Mouse (Mus musculus) ES-Bruce4 (cell line): ENCODE results near the gene Cpt2. TPM values are rescaled to one million over a fixed set of nuclear protein-coding genes. Genes with fewer than 3 reads are reported as not detected.

Experiments
- H3K27ac ChIP-seq: 2 replicates; pipeline ENCODE4 v1.5.1; 2012; ENCODE audit warnings: low read length, inconsistent platforms; ENCODE audit not compliant: insufficient read depth
- H3K27me3 ChIP-seq: 2 replicates; pipeline ENCODE4 v1.6.1; 2012; ENCODE audit warnings: mild to moderate bottlenecking, low read length, inconsistent platforms; ENCODE audit not compliant: control insufficient read depth, poor library complexity, insufficient read depth, severe bottlenecking
- H3K36me3 ChIP-seq: 2 replicates; pipeline ENCODE4 v1.6.1; 2012; ENCODE audit warnings: inconsistent platforms, mild to moderate bottlenecking, low read length, moderate library complexity; ENCODE audit not compliant: control insufficient read depth, poor library complexity, insufficient read depth, severe bottlenecking
- H3K4me1 ChIP-seq: one replicate; pipeline ENCODE4 v1.8.1; 2011; ENCODE audit warnings: low read length; ENCODE audit not compliant: control insufficient read depth, insufficient read depth
- H3K4me3 ChIP-seq: 2 replicates; pipeline ENCODE4 v1.5.1; 2011; ENCODE audit warnings: low read depth, mild to moderate bottlenecking, low read length
- H3K9ac ChIP-seq: 2 replicates; pipeline ENCODE4 v1.6.1; 2012; ENCODE audit warnings: low read depth, mild to moderate bottlenecking, inconsistent platforms; ENCODE audit not compliant: poor library complexity, severe bottlenecking
- H3K9me3 ChIP-seq: replicated peaks from 2 replicates; pipeline ENCODE4 v1.6.1; 2012; ENCODE audit warnings: mild to moderate bottlenecking, low read length, inconsistent platforms; ENCODE audit not compliant: control insufficient read depth, poor library complexity, insufficient read depth, severe bottlenecking
- CTCF ChIP-seq: IDR thresholded peaks from one replicate; pipeline ENCODE4 v1.8.1; 2011; ENCODE audit warnings: low read depth, low read length
- EP300 ChIP-seq: IDR thresholded peaks from 2 replicates; pipeline ENCODE4 v1.6.1; 2011; ENCODE audit warnings: low read depth, low read length; ENCODE audit not compliant: insufficient read depth
- POLR2A ChIP-seq: IDR thresholded peaks from one replicate; pipeline ENCODE4 v1.8.1; 2011; ENCODE audit warnings: low read length; ENCODE audit not compliant: insufficient read depth
- polyA plus RNA-seq: library from polyadenylated mRNA; stranded (reverse); fragments of >200 nt; gene quantifications from 2 replicates; pipeline ENCODE4 v1.2.4, GENCODE M21; 2011; ENCODE audit warnings: low read depth; ENCODE audit not compliant: missing spikeins, insufficient read depth, insufficient read length

The Cpt2 gene
- polyA plus RNA-seq, 1 experiment, result 41.5 TPM

DNA sequence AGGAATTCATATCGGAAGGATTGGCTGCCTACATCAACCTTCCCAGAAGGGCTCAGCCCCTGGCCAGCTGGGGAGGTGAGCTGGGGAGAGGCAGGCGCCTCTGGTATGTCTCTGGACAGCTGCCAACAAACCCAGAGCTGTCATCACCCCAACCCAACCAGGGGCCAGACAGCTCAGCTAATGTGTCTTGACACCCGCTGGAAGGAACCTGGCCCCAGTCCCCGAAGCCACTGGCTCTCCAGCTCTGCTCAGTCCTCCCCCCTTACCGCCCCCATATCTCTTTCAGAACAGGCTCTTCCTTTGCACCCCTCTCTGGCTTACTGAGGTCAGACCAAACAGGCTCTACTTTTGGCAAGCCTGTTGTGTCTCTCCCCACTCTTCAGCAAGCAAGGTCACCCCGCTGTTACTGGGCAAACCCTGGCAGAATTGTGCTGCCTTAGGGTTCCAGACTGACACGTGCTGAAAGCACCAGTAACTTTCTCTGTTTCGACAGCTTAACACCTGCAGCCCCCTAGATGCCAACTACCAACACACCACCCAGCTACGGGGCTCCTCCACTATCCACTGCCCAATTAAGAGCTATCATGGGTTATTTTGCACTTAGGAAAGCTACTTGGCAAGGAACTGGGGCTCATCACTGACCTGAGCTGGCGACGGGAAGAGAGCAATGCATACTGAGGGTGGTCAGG, 38.8 kb upstream of the Cpt2 start:
- H3K27me3 ChIP-seq, result no peaks in the 10 kb centered on the region
- no peak overlapping the region for H3K27ac ChIP-seq
- no peak overlapping the region for H3K4me3 ChIP-seq
- H3K4me1 ChIP-seq, result peaks cover 2% of the 10 kb centered on the region
- H3K9ac ChIP-seq, result no peak overlapping the region
- TF ChIP-seq POLR2A, result no peak
- no peak for TF ChIP-seq CTCF
- no peak for TF ChIP-seq EP300
- no peaks in the 10 kb centered on the region for H3K36me3 ChIP-seq
- H3K9me3 ChIP-seq, result no peaks in the 10 kb centered on the region

- Histone ChIP-seq H3K27me3 (no peaks in the 10 kb centered on the region; the same call in 1 of the 2 replicates), H3K36me3 (no peaks in the 10 kb centered on the region), H3K9ac (no peak overlapping the region), H3K9me3 (no peaks in the 10 kb centered on the region), H3K4me3 (no peak overlapping the region), H3K4me1 (no peaks in the 10 kb centered on the region), H3K27ac (no peak overlapping the region)
- TF ChIP-seq CTCF (no peak), EP300 (no peak), POLR2A (no peak)
Observed at GRCm38 (mm10) chr4:107958487-107958886, 35.1 kb upstream of the Cpt2 start.

- Histone ChIP-seq H3K9ac (no peak overlapping the region), H3K9me3 (no peaks in the 10 kb centered on the region), H3K27me3 (no peaks in the 10 kb centered on the region; the same call in 1 of the 2 replicates), H3K36me3 (no peaks in the 10 kb centered on the region), H3K4me3 (no peak overlapping the region), H3K27ac (no peak overlapping the region), H3K4me1 (no peaks in the 10 kb centered on the region)
- TF ChIP-seq POLR2A (no peak), CTCF (no peak)
Observed at GRCm38 (mm10) chr4:107955691-107956090, 32.3 kb upstream of the Cpt2 start.

DNA sequence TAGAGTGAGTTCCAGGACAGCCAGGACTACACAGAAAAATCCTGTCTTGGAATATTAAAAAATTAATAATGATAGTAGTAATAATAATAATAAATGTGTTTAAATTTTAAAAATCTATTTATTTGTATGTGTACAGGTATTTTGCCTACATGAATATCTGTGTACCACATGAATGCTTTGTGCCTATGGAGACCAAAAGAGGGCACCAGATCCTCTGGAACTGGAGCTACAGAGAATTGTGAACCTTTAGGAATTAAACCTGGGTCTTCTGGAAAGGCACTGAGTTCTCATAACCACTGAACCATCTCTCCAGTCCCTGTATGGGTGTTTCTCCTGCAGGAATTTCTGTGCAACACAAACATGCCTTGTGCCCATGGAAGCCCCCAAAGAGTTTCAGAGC, 29.4 kb upstream of the Cpt2 start:
- TF ChIP-seq POLR2A (no peak), CTCF (no peak), EP300 (no peak)
- H3K27ac ChIP-seq, result no peak overlapping the region
- H3K4me3 ChIP-seq, result no peak overlapping the region
- no peaks in the 10 kb centered on the region for H3K36me3 ChIP-seq
- H3K9ac ChIP-seq, result no peak overlapping the region
- H3K9me3 ChIP-seq, result no peaks in the 10 kb centered on the region
- no peaks in the 10 kb centered on the region for H3K4me1 ChIP-seq
- no peaks in the 10 kb centered on the region; the same call in 1 of the 2 replicates for H3K27me3 ChIP-seq

- H3K27me3 ChIP-seq, result no peaks in the 10 kb centered on the region
- no peak overlapping the region for H3K9ac ChIP-seq
- no peaks in the 10 kb centered on the region for H3K9me3 ChIP-seq
- H3K4me3 ChIP-seq, result no peak overlapping the region
- no peaks in the 10 kb centered on the region for H3K4me1 ChIP-seq
- no peak for TF ChIP-seq EP300
- no peak for TF ChIP-seq POLR2A
- TF ChIP-seq CTCF, result no peak
- no peak overlapping the region for H3K27ac ChIP-seq
- H3K36me3 ChIP-seq, result no peaks in the 10 kb centered on the region
Observed at GRCm38 (mm10) chr4:107949918-107950317, 26.5 kb upstream of the Cpt2 start.

GRCm38 (mm10) chr4:107944141-107944540, 20.7 kb upstream of the Cpt2 start:
- Histone ChIP-seq H3K27me3 (no peaks in the 10 kb centered on the region), H3K4me3 (no peak overlapping the region), H3K9me3 (no peaks in the 10 kb centered on the region), H3K9ac (no peak overlapping the region), H3K27ac (no peak overlapping the region), H3K36me3 (no peaks in the 10 kb centered on the region), H3K4me1 (no peaks in the 10 kb centered on the region)
- TF ChIP-seq EP300, result no peak
